Mouse (Mus musculus): ENCODE results near the gene Nisch. TPM values are rescaled to one million over a fixed set of nuclear protein-coding genes. Genes with fewer than 3 reads are reported as not detected.
A peak's percentile ranks its signal among the peaks of the same experiment; 100 is the strongest.

The Nisch gene
- total and polyA plus RNA-seq, 2 experiments from 2014 or later = 274 to 398 TPM

DNA sequence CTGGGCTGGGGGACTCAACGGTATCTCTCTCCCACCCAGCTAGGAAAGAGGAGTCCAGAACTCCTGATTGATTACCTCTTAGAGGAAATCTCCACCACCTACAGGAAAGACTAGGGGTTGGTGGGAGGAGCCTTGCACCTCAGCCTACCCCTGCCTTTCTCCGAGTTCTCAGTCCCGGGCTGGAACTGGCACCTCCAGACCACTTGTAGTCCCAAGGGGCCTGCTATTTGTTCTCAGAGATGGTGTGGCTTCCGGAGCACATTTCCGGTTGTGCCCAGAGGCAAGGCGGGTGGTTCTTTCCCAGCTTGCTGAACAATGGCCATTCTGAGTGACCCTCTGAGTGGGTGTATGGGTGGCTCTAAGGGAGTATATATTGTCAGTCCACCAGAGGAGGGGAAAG is 11.5 kb upstream of the Nisch start:
- Histone ChIP-seq H3K27me3 (ENCODE audit: insufficient read depth, low read length) (no peaks in the 10 kb centered on the region), H3K9me3 (ENCODE audit: low read length) (no peaks in the 10 kb centered on the region), H3K9ac (replicated peaks; ENCODE audit: low read length, poor library complexity, severe bottlenecking) (no peak overlapping the region), H3K36me3 (ENCODE audit: insufficient read depth, low read length) (no peaks in the 10 kb centered on the region), H3K4me1 (ENCODE audit: insufficient read depth, low read length) (no peaks in the 10 kb centered on the region), H3K4me3 (ENCODE audit: low read depth, low read length) (no peak overlapping the region), H3K27ac (ENCODE audit: low read depth, low read length) (no peak overlapping the region), H3K4me2 (ENCODE audit: low read depth, low read length, poor library complexity, severe bottlenecking) (no peak overlapping the region)
- no peak for TF ChIP-seq CTCF (IDR thresholded peaks at IDR 0.05)
- DNase-seq (ENCODE audit: low spot score) (no peak), ATAC-seq (ENCODE audit: low FRiP score) (no peak)
- 78% methylated on average over 6 of the region's 6 CpGs for whole genome bisulfite sequencing

DNA sequence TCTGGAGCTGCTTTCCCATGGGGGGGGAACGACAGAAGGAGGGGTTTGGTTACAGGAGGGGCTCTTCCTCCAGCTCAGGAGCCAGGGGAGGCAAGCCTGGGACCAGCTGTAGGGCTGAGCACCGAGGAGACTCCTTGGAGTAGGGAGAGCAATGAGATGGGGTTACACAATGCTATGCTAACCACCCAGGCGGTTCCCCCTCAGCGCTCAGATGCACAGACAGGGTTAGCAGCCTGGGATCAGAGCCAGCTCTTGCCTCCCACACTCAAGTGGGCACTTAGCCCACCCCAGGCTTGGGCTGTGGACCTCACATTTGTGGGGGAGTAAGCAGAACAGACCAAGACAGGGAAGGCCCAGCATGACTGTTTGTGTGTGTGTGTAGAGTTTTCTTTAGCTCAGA is 10.2 kb upstream of the Nisch start:
- DNase-seq (ENCODE audit: low spot score) (peak; percentile 70), ATAC-seq (ENCODE audit: low FRiP score) (peak; percentile 33; the same call in 1 of the 2 replicates)
- H3K4me2 ChIP-seq (ENCODE audit: low read depth, low read length, poor library complexity, severe bottlenecking) = no peak overlapping the region
- no peaks in the 10 kb centered on the region for H3K36me3 ChIP-seq (ENCODE audit: insufficient read depth, low read length)
- no peaks in the 10 kb centered on the region for H3K9me3 ChIP-seq (ENCODE audit: low read length)
- no peak overlapping the region for H3K9ac ChIP-seq (replicated peaks; ENCODE audit: low read length, poor library complexity, severe bottlenecking)
- no peaks in the 10 kb centered on the region for H3K4me1 ChIP-seq (ENCODE audit: insufficient read depth, low read length)
- H3K27ac ChIP-seq (ENCODE audit: low read depth, low read length) = no peak overlapping the region
- H3K4me3 ChIP-seq (ENCODE audit: low read depth, low read length) = no peak overlapping the region
- H3K27me3 ChIP-seq (ENCODE audit: insufficient read depth, low read length) = no peaks in the 10 kb centered on the region
- WGBS = 65% methylated on average over 4 of the region's 4 CpGs
- no peak for TF ChIP-seq CTCF (IDR thresholded peaks at IDR 0.05)

DNA sequence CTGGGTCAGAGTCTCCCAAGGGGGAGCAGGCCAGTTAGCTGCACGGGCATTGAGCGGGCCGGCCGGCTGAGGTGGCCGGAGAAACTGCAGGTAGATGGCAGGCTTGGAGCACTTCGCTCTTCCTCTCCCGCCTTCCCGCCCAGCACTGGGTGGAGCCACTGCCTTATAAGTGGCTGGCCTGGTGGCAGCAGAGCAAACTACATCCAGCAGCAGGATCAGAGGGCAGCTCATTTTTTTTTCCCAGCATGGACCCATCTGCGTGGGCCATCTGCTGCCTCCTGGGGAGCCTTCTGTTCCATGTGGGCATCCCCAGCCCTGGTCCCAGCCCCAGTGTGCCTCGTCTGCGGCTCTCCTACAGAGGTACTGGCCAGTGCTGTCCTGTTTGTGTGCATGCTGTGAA is 920 bp upstream of the Nisch start, which contains the start of gene Sema3g:
Gene Sema3g, plus strand, starts transcription at position 195 of the 400 bp plus-strand sequence.
- peak; percentile 63 for DNase-seq (ENCODE audit: low spot score)
- H3K9me3 ChIP-seq (ENCODE audit: low read length) = no peaks in the 10 kb centered on the region
- no peaks in the 10 kb centered on the region for H3K4me1 ChIP-seq (ENCODE audit: insufficient read depth, low read length)
- H3K4me3 ChIP-seq (ENCODE audit: low read depth, low read length) = no peak within 1 kb of the TSS
- peak; percentile 72 for TF ChIP-seq CTCF (IDR thresholded peaks at IDR 0.05)
- no peaks in the 10 kb centered on the region for H3K27me3 ChIP-seq (ENCODE audit: insufficient read depth, low read length)
- H3K4me2 ChIP-seq (ENCODE audit: low read depth, low read length, poor library complexity, severe bottlenecking) = no peak within 1 kb of the TSS
- 13% methylated on average over 11 of the region's 11 CpGs for WGBS
- no peaks in the 10 kb centered on the region for H3K36me3 ChIP-seq (ENCODE audit: insufficient read depth, low read length)
- no peak within 1 kb of the TSS for H3K27ac ChIP-seq (ENCODE audit: low read depth, low read length)
- no peak within 1 kb of the TSS; the same call in 1 of the 2 replicates for H3K9ac ChIP-seq (replicated peaks; ENCODE audit: low read length, poor library complexity, severe bottlenecking)
- ATAC-seq (ENCODE audit: low FRiP score) = peak; percentile 45

DNA sequence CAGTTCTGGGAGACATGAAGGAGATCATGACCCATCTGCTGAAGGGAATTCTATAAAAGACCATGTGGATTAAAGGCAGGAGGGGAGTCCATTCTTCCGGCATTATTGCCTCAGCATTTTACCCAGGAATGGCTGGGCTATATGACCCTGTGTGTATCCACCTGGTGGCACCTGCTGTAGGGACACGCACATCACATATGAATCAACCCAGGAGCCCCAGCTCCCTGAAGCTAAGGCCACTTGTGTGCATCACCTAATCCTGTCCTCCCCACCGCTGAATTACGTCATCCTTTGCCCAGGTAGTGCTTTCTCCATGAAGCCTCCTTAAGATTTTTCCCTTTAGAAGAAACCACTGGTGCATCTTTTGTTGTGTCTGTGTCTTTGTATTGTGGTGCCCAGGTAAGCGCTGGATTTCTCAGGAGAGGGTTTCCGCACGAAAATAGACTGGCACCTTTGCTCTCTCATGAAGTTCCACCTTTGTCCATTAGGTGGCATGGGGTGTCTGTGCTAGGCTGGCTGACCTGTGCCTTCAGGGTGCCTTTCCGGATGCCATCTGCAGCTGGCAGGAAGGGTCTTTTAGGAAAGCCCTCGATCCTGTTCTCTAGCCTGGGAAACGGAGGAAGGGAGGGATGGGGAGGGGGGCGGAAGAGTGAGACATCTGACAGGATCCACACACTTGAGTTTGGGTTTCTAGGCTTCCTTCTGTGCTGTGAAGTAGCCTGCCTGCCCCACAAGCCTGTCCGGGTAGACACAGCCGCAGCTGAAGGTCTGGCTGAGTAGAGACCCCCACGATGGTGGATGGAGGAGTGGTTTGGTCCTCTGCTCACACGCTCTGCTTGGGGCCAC is 1.4 kb downstream of the Nisch start:
- peak; percentile 73 for ATAC-seq (ENCODE audit: low FRiP score)
- H3K36me3 ChIP-seq (ENCODE audit: insufficient read depth, low read length) = no peaks in the 10 kb centered on the region
- no peak overlapping the region for H3K27ac ChIP-seq (ENCODE audit: low read depth, low read length)
- H3K9me3 ChIP-seq (ENCODE audit: low read length) = no peaks in the 10 kb centered on the region
- no peaks in the 10 kb centered on the region for H3K4me1 ChIP-seq (ENCODE audit: insufficient read depth, low read length)
- no peak overlapping the region for H3K4me2 ChIP-seq (ENCODE audit: low read depth, low read length, poor library complexity, severe bottlenecking)
- no peaks in the 10 kb centered on the region for H3K27me3 ChIP-seq (ENCODE audit: insufficient read depth, low read length)
- TF ChIP-seq CTCF (IDR thresholded peaks at IDR 0.05) = peak; percentile 94
- WGBS = 26% methylated on average over 15 of the region's 15 CpGs
- no peak overlapping the region for H3K9ac ChIP-seq (replicated peaks; ENCODE audit: low read length, poor library complexity, severe bottlenecking)
- peak; percentile 82 for DNase-seq (ENCODE audit: low spot score)
- no peak overlapping the region for H3K4me3 ChIP-seq (ENCODE audit: low read depth, low read length)

DNA sequence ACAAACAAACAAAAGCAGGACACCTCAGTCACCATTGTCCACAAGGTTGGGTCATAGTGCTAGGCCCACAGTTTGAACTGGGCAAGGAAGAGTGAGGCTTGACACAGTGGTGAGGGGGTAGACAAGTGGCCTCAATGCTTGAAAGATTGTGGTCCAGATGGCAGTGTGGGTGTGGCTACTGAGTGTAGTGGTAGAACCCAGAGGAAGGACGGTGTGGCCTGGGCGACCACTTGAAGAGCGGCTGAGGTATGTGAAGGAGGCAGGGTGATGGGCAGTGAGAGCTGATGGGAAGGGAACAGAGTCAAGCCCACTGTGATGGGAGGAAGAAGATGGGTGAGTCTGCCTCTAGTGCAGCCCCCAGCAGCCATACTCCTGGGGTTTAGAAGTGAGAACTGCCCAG is 2.1 kb downstream of the Nisch start:
- H3K9me3 ChIP-seq (ENCODE audit: low read length) = no peaks in the 10 kb centered on the region
- no peak overlapping the region for H3K4me3 ChIP-seq (ENCODE audit: low read depth, low read length)
- no peak overlapping the region for H3K4me2 ChIP-seq (ENCODE audit: low read depth, low read length, poor library complexity, severe bottlenecking)
- H3K27ac ChIP-seq (ENCODE audit: low read depth, low read length) = no peak overlapping the region
- DNase-seq (ENCODE audit: low spot score) = no peak
- TF ChIP-seq CTCF (IDR thresholded peaks at IDR 0.05) = no peak
- WGBS = 94% methylated on average over 3 of the region's 3 CpGs
- ATAC-seq (ENCODE audit: low FRiP score) = no peak; the same call in 1 of the 2 replicates
- no peak overlapping the region for H3K9ac ChIP-seq (replicated peaks; ENCODE audit: low read length, poor library complexity, severe bottlenecking)
- H3K27me3 ChIP-seq (ENCODE audit: insufficient read depth, low read length) = no peaks in the 10 kb centered on the region
- no peaks in the 10 kb centered on the region for H3K36me3 ChIP-seq (ENCODE audit: insufficient read depth, low read length)
- no peaks in the 10 kb centered on the region for H3K4me1 ChIP-seq (ENCODE audit: insufficient read depth, low read length)

DNA sequence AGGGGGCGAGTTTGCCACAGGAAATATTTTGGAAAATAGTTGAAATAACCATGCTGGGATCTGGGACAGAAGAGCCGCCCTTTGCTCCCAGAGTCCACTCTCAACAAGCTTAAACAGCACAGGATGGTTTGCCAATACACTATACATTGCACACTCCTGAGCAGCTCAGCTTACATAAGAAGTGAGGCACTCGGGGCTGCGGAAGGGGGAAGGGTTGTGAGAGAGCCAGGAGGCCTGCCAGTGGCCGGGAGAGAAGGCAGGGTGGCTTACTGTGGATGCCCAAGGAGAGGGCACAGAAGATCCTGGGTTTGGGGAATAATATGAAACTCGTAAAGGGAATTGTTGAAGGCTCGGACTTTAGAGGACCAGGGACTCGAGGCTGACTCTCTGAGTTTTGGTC is 2.9 kb downstream of the Nisch start:
- Histone ChIP-seq H3K9me3 (ENCODE audit: low read length) (no peaks in the 10 kb centered on the region), H3K27ac (ENCODE audit: low read depth, low read length) (no peak overlapping the region), H3K9ac (replicated peaks; ENCODE audit: low read length, poor library complexity, severe bottlenecking) (no peak overlapping the region), H3K4me1 (ENCODE audit: insufficient read depth, low read length) (no peaks in the 10 kb centered on the region), H3K27me3 (ENCODE audit: insufficient read depth, low read length) (no peaks in the 10 kb centered on the region), H3K4me2 (ENCODE audit: low read depth, low read length, poor library complexity, severe bottlenecking) (no peak overlapping the region), H3K36me3 (ENCODE audit: insufficient read depth, low read length) (no peaks in the 10 kb centered on the region), H3K4me3 (ENCODE audit: low read depth, low read length) (no peak overlapping the region)
- WGBS = 70% methylated on average over 8 of the region's 8 CpGs
- ATAC-seq (ENCODE audit: low FRiP score) (no peak), DNase-seq (ENCODE audit: low spot score) (no peak)
- no peak for TF ChIP-seq CTCF (IDR thresholded peaks at IDR 0.05)
